Mouse (Mus musculus): ENCODE measurements around the gene Gm17490.

- no peak for TF ChIP-seq TAL1 (conservative IDR thresholded peaks at IDR 0.05; ENCODE audit: low read depth, low read length)
- TF ChIP-seq CTCF (IDR thresholded peaks at IDR 0.05; ENCODE audit: low read depth, low read length) = no peak
These were observed 29.2 kb upstream of the Gm17490 start for GRCm38 (mm10) chr2:11654990-11655931.

All from G1E (cell line).